Mouse (Mus musculus) 3134 (cell line): ENCODE results near the gene Cdkn1b.

Experiments used
- DNase-seq: peaks from one replicate; pipeline ENCODE4 v3.0.0-alpha.2; 2011; ENCODE audit warnings: low spot score; ENCODE audit not compliant: insufficient read length; ENCODE audit errors: extremely low read depth

Cdkn1b gene

DNA sequence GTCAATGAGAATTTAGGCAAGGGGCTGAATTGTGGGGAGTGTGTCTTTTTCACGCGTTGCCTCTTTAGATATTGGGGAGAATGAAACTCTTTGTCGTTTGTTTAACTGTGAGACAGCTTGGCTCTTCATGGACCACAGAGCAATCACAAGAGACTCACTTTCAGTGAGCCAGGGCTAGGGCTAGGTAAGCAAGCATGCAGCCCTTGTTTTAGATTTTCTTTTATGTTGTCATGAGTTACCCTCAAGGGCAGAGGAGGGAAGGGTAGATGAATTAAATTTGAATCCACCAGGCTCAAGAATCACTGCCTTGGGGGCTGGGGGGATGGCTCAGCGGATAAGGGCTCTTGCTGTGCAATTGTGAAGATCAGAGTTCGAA, 42.3 kb downstream of the Cdkn1b start:
- no peak for DNase-seq

DNA sequence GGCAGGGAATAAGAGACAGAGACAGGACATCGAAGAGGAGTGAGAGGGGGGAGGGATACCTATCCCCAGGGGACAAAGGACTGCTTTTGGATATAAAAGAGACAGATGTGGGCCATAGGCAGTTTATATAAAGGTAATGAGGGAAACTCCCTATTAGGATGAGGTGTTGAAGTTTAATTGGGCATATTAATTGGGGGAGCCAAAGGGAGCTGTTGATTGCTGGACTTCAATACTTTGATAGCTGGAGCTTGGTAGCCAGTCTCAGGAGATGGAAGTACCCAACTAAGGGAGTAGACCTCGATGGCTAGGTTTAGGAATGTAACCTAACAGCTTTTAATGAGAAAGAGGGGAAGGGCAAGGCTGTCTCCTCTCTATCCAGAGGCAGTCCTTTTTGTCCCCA, 43.7 kb downstream of the Cdkn1b start:
- DNase-seq: no peak

DNA sequence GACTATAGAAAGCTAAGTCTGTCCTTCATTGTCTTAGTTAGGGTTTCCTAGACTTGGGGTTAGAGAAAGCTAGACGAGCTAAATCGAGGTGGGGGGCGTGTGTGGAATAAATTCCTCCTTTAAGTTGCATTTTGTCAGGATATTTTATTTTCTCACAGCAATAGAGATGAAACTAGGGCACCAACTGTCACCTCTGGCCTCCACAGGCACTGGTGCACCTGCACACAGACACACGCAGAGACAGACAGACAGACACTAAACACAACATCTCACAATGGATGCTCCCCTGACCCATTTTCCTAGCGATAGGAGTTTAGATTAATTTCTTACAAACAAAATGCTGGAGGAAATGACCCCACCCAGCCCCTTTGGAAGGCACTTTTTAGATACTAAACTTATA, 46.5 kb downstream of the Cdkn1b start:
- DNase-seq: no peak

DNA sequence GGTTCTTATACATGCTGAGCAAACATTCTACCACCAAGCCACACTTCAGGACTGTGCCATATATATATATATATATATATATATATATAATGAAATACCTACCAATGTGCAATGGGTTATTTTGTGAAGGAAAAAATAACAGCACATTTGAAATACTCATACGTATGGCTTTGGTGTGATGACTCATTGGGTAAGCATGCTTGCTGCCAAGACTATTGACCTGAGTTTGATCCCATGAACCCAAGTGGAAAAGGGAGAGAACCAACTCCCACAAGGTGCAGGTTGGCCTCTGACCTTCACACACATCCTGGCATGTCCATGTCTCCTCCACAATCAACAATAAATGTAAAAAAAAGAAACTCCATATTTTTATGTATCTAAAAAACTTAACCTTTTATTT, 48.1 kb downstream of the Cdkn1b start:
- DNase-seq: no peak

DNA sequence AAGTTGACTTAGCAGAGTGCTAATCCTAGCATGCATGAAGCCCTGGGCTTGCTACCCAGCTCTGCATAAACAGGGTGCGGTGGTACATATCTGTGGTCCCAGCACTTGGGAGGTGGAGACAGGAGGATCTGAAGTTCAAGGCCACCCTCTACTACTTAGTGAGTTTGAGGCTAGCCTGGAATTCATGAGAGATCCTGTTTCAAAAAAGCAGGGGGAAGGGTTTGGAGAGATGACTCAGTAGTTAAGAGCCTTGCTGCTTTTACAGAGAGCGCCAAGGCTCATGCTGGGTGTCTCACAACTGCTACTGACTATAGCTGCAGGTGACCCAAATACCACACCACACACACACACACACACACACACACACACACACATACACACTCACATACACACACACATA, 49.3 kb downstream of the Cdkn1b start:
- peak; percentile 31 for DNase-seq

DNA sequence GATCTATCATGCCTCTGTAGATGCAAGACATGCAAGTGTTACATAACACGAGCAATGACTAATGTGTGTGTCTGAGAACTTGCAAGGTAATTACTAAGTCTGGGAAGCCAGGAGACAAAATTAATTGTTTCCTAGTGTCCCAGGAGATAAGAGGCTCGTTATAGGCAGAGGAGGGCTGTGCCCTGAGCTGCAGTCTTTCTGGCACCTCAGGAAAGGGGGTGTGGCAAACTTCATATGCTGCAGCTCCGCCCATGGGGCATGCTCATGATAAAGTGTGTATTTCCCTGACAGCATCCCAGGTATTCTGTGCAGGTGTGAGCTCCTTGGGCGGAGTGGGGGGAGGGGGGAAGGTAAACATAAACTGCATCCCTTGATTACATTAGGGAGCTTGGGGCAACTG, 51.9 kb downstream of the Cdkn1b start:
- DNase-seq: no peak
